Mouse (Mus musculus) spleen, adult 2 months (tissue): ENCODE results near the gene Phf21b.

Experiments used
- CTCF ChIP-seq: fragments of 200-500 bp; IDR thresholded peaks from 2 replicates; pipeline ENCODE4 v1.5.1; 2011; ENCODE audit warnings: mild to moderate bottlenecking, inconsistent platforms; ENCODE audit not compliant: insufficient read depth, insufficient read length, insufficient replicate concordance; ENCODE audit errors: extremely low read depth
- POLR2A ChIP-seq: fragments of 200-500 bp; IDR thresholded peaks from 2 replicates; pipeline ENCODE4 v1.6.1; 2011; ENCODE audit warnings: low read depth, low read length, inconsistent platforms

GRCm38 (mm10) chr15:84736346-84736993 is 119.4 kb downstream of the Phf21b start:
- TF ChIP-seq POLR2A (no peak), CTCF (no peak)
